Mouse (Mus musculus): ENCODE results near the gene Cpne8.
"Not testable (repeated sequence)": the region's sequence is repeated elsewhere in the genome, so short reads cannot be mapped to it uniquely, and the experiment has no call there.

Gene Cpne8

GRCm38 (mm10) chr15:90490186-90490585, 189.0 kb downstream of the Cpne8 start:
- no peak for DNase-seq (ENCODE audit: low read depth)

GRCm38 (mm10) chr15:90470561-90470960, 208.7 kb downstream of the Cpne8 start:
- DNase-seq (ENCODE audit: low read depth) = not testable (repeated sequence)

GRCm38 (mm10) chr15:90463281-90463680, 216.0 kb downstream of the Cpne8 start:
- no peak for DNase-seq (ENCODE audit: low read depth)

- DNase-seq (ENCODE audit: low read depth) = no peak
Measured at GRCm38 (mm10) chr15:90446076-90446475, 233.2 kb downstream of the Cpne8 start.
